Mouse (Mus musculus) retina, postnatal 1 day (tissue): Measurements from ENCODE around the gene Faap100.
"Not testable (repeated sequence)": the region's sequence is repeated elsewhere in the genome, so short reads cannot be mapped to it uniquely, and the experiment has no call there.

Experiments
- DNase-seq: peaks from one replicate; pipeline ENCODE4 v3.0.0-alpha.2; 2012

Faap100 gene

GRCm38 (mm10) chr11:120351250-120352092, 27.1 kb downstream of the Faap100 start:
- DNase-seq = no peak

DNA sequence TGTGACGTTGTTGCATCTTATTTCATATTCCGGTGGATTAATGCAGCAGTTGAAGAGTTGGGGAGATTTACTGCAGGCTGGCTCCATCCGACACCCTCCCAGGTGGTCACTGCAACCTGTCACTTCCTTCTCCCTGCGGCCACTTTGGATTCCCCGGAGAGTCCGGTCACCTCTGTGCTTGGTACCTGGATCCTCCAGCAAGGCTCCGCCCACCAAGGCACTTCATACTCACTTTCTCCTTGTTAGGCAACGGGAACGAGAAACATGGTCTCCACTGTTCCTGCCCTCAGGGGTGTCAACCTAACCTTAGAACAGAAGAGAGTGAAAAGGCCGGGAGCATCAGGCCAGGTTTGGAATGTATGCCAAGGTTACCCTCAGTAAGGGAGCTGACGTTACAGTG, 27.9 kb downstream of the Faap100 start:
- no peak for DNase-seq

DNA sequence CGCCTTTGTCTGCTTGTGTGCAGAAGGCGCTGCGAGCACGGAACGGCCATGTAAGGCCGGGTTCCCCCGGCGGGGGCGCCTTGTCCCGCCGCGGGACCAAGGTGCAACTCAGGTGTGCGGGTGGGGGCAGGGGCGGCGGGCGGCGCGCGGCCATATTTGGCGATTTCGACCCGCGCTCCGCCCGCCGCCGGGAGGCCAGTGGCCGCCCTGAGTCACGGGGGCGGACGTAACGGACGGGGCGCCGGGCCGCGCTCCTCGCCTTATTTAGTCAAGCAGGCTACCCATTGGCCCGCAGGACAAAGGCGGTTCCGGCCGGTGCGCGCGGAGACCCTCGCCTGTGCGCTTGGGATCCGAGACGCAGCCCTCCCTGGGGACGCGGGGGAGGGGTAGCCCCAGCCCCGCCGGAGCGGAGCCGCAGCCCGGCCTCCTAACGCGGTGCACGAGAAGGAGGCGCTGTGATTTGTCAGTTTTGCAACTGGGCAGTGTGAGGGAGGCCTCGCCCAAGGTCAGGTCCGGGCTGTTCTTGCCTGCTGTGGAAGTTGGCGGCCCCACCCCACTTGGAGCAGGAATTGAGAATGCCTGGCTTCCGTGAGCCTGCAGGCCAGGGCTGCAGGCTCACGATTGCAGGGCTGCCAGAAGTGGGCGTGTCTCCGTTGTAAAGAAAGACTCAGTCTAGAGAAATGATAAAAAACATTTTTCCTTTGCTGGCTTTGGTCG, 28.4 kb downstream of the Faap100 start:
- DNase-seq = peak; percentile 95

GRCm38 (mm10) chr11:120349371-120349985, 29.1 kb downstream of the Faap100 start:
- no peak for DNase-seq

- peak; percentile 86 for DNase-seq
Observed at GRCm38 (mm10) chr11:120348684-120349370, 29.7 kb downstream of the Faap100 start.

DNA sequence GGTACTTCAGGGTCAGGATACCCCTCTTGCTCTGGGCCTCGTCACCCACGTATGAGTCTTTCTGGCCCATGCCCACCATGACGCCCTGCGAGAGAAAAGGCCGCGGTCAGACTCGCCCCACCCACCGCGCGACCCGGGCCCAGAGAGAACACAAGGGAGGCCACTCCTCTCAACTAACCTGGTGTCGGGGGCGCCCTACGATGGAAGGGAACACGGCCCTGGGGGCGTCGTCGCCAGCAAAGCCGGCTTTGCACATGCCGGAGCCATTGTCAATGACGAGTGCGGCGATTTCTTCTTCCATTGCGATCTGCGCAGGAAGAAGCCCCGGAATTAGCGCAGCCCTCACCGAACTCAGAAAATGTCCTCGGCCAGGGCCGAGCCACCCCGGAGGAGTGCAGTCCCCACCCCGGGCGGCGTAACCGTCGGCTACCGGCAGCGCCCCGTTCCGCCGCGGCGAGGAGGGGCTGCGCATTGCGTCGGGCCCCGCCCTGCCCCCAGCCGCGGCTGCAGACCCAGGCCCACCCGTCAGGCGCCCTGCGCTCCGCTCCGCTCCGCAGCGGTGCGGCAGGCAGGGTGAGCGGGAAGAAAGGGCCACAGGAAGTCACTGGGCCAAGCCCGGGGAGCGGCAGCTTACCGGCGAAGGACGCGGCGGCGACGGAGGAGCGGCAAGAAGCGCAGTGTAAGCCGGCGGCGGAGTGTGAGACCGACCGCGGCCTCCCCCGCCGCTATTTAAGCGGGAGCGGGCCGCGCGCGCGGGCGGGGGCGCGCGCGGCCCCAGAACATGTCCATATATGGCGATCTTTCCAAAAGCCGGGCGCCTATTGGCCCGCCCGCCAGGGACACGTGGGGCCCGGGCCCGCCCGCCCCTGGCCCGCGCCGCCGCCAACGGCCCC, 30.5 kb downstream of the Faap100 start, which contains the start of gene Actg1:
TSS of gene Actg1 (minus strand) at position 752 of the 893 bp plus-strand sequence.
- peak; percentile 95 for DNase-seq

GRCm38 (mm10) chr11:120347301-120347700, 31.3 kb downstream of the Faap100 start:
- no peak for DNase-seq

- not testable (repeated sequence) for DNase-seq
Observed at GRCm38 (mm10) chr11:120346383-120347034, 32.1 kb downstream of the Faap100 start.

DNA sequence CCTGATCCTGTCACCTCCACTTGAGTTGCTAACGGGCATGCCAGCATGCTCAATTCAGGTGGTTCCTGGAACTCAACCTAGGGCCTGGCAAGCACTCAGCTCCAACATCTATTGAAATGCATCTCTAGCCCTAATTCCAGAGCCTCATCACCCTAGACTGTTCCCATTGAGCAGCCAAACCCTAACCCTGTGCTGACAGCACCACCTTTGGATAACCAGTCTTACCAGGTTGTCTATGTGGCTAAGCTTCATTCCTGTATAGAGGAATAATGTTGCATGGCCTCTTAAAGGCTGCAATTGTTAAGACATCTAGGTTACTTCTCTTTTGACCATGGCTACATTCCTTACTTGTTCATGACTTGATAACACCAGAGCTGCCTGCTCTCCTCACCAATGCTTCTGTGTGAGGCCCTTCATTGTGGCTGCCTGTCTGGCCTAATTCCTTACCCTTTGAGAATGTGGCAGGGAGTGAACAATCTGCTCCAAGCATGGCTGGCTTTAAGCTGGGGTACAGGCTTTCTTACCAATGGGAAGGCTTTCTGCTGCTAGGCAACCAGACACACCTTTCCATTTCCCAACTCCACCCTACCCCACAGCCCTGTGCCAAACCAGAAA, 33.4 kb downstream of the Faap100 start:
- DNase-seq = no peak

DNA sequence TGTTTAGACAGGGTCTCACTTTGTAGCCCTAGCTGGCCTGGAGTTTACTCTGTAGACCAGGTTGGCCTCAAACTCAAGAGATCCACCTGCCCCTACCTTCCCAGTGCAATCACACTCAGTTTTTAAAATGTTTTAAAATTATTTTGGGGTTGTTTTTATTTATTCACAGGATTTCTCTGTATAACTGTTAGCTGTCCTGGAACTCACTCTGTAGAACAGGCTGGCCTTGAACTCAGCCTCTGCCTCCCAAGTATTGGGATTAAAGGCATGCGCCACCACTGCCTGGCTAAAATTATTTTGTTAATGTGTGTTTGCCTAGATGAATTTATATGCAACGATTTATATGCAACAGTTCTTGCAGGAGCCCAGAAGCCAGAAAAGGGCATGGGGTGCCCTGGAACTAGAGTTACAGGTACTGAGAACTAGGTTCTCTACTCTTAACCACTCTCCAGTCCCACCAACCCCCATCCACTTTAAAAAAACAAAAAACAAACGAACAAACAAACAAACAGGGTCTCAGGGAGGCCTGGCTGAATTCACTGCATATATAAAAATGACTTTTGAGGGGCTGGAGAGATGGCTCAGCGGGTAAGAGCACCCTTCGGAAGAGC, 34.1 kb downstream of the Faap100 start:
- no peak for DNase-seq

DNA sequence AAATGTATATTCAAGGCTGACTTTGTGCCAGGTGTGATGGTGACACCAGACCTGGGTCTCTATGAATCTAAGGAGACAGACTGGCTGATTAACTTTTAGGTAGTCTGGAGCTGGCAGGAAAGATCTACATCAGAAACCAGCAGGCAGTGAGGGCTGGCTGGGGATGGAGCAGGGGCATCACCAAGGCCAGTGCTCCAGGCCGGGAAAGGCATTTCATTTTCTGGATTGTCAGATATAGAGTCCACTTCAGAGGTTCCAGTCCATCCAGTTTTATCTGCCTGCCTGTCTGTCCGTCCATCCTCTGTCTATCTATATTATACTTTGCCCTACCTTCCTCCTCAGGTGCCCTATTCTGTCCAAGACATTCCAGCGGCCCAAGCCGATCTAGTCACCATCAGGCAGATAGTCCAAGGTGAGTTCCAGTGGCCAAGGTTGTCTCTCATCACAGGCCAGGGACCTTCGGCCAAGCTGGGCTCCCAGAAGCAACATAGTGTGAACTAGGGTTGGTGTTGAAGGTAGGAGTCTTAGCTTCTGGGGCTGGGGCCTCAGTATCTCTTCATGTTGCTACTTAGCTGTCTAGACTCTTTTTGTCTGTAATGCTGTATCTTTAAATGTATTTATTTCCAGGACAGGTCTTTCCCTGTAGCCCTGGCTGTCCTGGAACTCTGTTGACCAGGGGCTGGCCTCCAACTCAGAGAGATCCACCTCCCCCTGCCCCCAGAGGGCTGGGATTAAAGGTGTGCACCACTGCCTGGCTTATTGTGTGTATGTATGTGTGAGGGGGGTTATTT, 34.9 kb downstream of the Faap100 start:
- no peak for DNase-seq

DNA sequence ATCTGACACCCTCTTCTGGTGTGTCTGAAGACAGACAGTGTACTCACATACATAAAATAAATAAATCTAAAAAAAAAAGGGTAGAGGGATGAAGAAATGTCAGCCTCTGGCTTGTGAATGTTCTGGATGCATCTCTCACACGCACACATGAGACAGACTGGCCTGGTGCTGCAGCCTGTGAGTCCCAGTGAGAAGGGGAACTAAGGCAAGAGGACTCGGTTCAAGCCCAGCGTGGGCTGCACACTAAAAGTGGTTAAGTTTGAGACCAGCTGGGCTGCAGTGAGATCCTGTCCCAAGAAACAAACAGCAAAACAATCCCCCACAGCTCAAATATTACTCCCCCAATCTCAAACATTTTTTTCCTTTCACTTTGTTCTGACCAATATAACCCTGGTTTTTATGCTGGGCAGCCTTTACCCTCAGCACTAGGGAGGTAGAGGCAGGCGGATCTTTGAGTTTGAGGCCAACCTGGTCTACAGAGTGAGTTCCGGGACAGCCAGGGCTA, 35.9 kb downstream of the Faap100 start:
- no peak for DNase-seq

- DNase-seq = no peak
Observed at GRCm38 (mm10) chr11:120341661-120342060, 36.9 kb downstream of the Faap100 start.

GRCm38 (mm10) chr11:120339978-120340513, 38.5 kb downstream of the Faap100 start:
- no peak for DNase-seq

- DNase-seq = no peak
Observed at GRCm38 (mm10) chr11:120338786-120339185, 39.8 kb downstream of the Faap100 start.

- no peak for DNase-seq
Observed at GRCm38 (mm10) chr11:120337447-120337846, 41.1 kb downstream of the Faap100 start.

GRCm38 (mm10) chr11:120335431-120336021, 43.0 kb downstream of the Faap100 start:
- DNase-seq = no peak

- DNase-seq = no peak
Observed at GRCm38 (mm10) chr11:120320156-120320555, 58.4 kb downstream of the Faap100 start.

DNA sequence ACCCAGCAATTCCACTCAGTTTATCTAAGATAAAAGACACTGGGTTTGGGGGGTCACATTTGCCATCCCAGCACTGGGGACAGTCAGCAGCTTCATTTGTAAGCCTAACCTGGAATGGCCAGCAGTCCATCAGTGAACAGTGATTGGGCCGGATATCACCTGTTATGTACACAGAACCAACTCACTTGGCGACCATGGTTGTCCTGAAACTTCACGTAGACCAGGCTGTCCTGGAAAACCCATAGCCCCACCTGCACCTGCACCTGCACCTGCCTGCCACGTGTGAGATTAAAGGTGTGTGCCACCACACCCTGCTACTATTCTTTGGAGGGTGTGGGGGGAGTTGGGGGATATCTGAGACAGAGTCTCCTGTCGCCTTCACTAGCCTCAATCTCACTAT, 59.3 kb downstream of the Faap100 start:
- DNase-seq = no peak
